Mouse (Mus musculus): ENCODE results near the gene Gpa33. TPM values are rescaled to one million over a fixed set of nuclear protein-coding genes. Genes with fewer than 3 reads are reported as not detected.
"Not testable (repeated sequence)": the region's sequence is repeated elsewhere in the genome, so short reads cannot be mapped to it uniquely, and the experiment has no call there.

The Gpa33 gene
- total RNA-seq, 2 experiments from 2014 or later: not detected

- DNase-seq (ENCODE audit: low spot score in 2 of 2): no peak
These were observed 2.3 kb downstream of the Gpa33 start for GRCm38 (mm10) chr1:166132367-166132766.

- no peak for DNase-seq (ENCODE audit: low spot score in 2 of 2)
These were observed 5.2 kb downstream of the Gpa33 start for GRCm38 (mm10) chr1:166135091-166135740.

GRCm38 (mm10) chr1:166137244-166137938 lies 7.4 kb downstream of the Gpa33 start:
- no peak for DNase-seq (ENCODE audit: low spot score in 2 of 2)

GRCm38 (mm10) chr1:166138136-166138535 lies 8.1 kb downstream of the Gpa33 start:
- no peak for DNase-seq (ENCODE audit: low spot score in 2 of 2)

GRCm38 (mm10) chr1:166139113-166139512 lies 9.1 kb downstream of the Gpa33 start:
- DNase-seq (ENCODE audit: low spot score in 2 of 2): no peak

- DNase-seq (ENCODE audit: low spot score in 2 of 2): no peak
These were observed 9.7 kb downstream of the Gpa33 start for GRCm38 (mm10) chr1:166139620-166140184.

- not testable (repeated sequence) for DNase-seq (ENCODE audit: low spot score in 2 of 2)
These were observed 11.8 kb downstream of the Gpa33 start for GRCm38 (mm10) chr1:166141868-166142267.

- no peak for DNase-seq (ENCODE audit: low spot score in 2 of 2)
These were observed 12.3 kb downstream of the Gpa33 start for GRCm38 (mm10) chr1:166142369-166142768.

GRCm38 (mm10) chr1:166146626-166147025 lies 16.6 kb downstream of the Gpa33 start:
- no peak for DNase-seq (ENCODE audit: low spot score in 2 of 2)

- DNase-seq (ENCODE audit: low spot score in 2 of 2): no peak
These were observed 17.6 kb downstream of the Gpa33 start for GRCm38 (mm10) chr1:166147657-166148056.

- DNase-seq (ENCODE audit: low spot score in 2 of 2): no peak
These were observed 19.4 kb downstream of the Gpa33 start for GRCm38 (mm10) chr1:166149441-166149840.

- DNase-seq (ENCODE audit: low spot score in 2 of 2): no peak
These were observed 20.0 kb downstream of the Gpa33 start for GRCm38 (mm10) chr1:166150035-166150434.

- no peak for DNase-seq (ENCODE audit: low spot score in 2 of 2)
These were observed 21.3 kb downstream of the Gpa33 start for GRCm38 (mm10) chr1:166151341-166151740.

- no peak for DNase-seq (ENCODE audit: low spot score in 2 of 2)
These were observed 22.0 kb downstream of the Gpa33 start for GRCm38 (mm10) chr1:166152034-166152433.

GRCm38 (mm10) chr1:166153351-166154120 lies 23.5 kb downstream of the Gpa33 start:
- DNase-seq (ENCODE audit: low spot score in 2 of 2): peak; percentile 89 to 94

GRCm38 (mm10) chr1:166154162-166155112 lies 24.4 kb downstream of the Gpa33 start:
- peak; percentile 74 to 84 for DNase-seq (ENCODE audit: low spot score in 2 of 2)

- DNase-seq (ENCODE audit: low spot score in 2 of 2): no peak
These were observed 25.1 kb downstream of the Gpa33 start for GRCm38 (mm10) chr1:166155113-166155494.

- no peak for DNase-seq (ENCODE audit: low spot score in 2 of 2)
These were observed 27.7 kb downstream of the Gpa33 start for GRCm38 (mm10) chr1:166157712-166158111.

GRCm38 (mm10) chr1:166158664-166159063 lies 28.6 kb downstream of the Gpa33 start:
- DNase-seq (ENCODE audit: low spot score in 2 of 2): no peak

GRCm38 (mm10) chr1:166160111-166160510 lies 30.1 kb downstream of the Gpa33 start:
- DNase-seq (ENCODE audit: low spot score in 2 of 2): no peak
